Mouse (Mus musculus): ENCODE measurements around the gene Ccer2. TPM values are rescaled to one million over a fixed set of nuclear protein-coding genes. Genes with fewer than 3 reads are reported as not detected.

Ccer2 gene
- polyA plus RNA-seq, 1 experiment from 2014 or later = not detected

DNA sequence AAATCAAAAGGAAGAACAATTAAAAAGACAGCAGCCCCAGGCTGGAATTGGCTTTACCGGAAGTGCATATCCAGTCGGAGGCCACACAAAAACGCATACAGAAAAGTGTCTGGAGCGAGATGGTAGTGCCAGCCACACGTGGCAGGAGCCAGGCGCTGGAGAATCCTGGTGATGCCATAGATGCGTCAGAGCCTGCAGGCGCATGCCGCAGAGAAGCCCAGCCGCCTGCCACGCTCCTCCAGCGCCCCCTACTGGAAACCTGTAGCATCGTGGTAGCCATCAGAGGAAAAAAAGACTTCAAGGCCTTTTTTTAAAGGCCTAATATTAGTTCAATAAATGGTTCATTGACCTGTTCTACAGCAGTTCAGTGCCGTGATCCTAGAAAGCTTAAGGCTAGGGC, 29.4 kb upstream of the Ccer2 start:
- H3K4me1 ChIP-seq = peaks cover 3% of the 10 kb centered on the region; the same call in 1 of the 2 replicates
- peak; percentile 82 for DNase-seq (ENCODE audit: low spot score)
- H3K27me3 ChIP-seq (ENCODE audit: low read depth, poor library complexity, severe bottlenecking) = peaks cover 9% of the 10 kb centered on the region
- peaks cover 13% of the 10 kb centered on the region for H3K9me3 ChIP-seq (replicated peaks)
- H3K4me3 ChIP-seq = no peak overlapping the region
- no peak overlapping the region for H3K27ac ChIP-seq (replicated peaks)
- WGBS = 11% methylated on average over 14 of the region's 14 CpGs
- peaks cover 7% of the 10 kb centered on the region; the same call in 1 of the 2 replicates for H3K36me3 ChIP-seq

DNA sequence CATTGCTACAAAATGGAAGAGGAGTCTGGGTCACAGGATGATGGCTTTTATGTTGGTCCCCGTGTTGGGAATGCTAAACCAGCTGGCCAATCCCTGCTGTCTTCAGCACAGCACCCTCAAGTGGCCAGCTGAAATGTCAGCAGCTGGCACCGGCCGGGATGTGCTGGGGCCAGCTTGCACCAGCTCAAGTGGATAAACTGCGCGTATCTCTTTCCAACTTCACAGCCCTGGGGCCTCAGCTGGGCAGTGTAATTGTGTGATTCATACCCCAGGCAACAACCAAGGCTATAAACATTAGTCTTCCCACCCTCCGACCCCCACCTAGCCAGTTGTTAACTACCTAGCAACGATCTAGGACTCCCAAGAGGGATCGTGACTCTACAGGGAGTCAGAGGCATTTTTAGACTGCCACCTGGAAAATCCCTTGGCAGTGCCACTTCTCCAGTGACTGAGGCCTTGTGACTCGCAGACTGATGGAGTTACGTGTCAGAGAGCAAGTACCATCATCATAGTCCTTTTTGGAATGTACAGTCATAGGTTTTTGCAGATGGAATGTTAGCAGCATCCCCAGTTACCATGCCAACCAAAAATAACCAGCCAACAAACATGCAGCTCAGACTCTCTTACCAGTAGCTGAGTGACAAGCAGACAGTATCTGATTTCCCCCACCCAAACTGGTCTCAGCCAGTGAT, 28.2 kb upstream of the Ccer2 start:
- DNase-seq (ENCODE audit: low spot score) = peak; percentile 24
- Histone ChIP-seq H3K4me3 (no peak overlapping the region), H3K27me3 (ENCODE audit: low read depth, poor library complexity, severe bottlenecking) (peaks cover 20% of the 10 kb centered on the region), H3K36me3 (peaks cover 9% of the 10 kb centered on the region; the same call in 1 of the 2 replicates), H3K27ac (replicated peaks) (no peak overlapping the region), H3K9me3 (replicated peaks) (peaks cover 17% of the 10 kb centered on the region), H3K4me1 (peaks cover 10% of the 10 kb centered on the region)
- 63% methylated on average over 10 of the region's 10 CpGs for WGBS

DNA sequence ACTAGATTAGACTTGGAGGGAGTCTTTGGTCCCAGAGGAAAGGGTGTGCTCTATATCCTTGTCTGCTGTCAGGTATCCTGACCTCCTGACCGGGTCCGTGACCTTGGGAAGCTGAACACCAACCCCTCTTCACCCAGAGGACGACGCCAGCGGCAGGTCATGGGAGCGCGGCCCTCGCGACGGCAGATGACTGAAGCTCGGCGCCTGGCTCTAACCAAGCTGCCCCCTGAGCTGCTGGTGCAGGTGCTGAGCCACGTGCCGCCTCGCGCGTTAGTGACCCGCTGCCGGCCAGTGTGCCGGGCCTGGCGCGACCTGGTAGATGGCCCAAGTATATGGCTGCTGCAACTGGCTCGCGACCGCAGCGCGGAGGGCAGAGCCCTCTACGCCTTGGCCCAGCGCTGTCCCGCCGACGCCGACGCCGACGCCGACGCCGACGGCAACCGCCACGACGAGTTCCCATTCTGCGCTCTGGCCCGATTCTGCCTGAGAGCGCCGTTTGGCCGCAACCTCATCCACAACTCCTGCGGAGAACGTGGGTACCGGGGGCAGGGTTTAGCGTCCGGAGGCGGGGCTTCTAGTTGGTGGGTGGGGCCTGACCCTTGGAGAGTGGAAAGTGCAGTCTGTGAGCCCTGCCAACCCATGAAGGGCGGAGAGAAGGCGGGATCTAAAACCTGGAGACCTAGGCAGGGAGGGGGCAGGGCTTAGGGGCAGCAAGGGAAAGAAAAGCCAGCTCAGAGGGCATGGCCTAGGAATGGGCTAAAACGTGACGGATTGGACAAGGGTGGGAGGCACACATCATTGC, 23.4 kb upstream of the Ccer2 start:
- Histone ChIP-seq H3K27ac (replicated peaks) (peak overlapping the region; percentile 72), H3K27me3 (ENCODE audit: low read depth, poor library complexity, severe bottlenecking) (peaks cover 27% of the 10 kb centered on the region), H3K36me3 (peaks cover 29% of the 10 kb centered on the region), H3K4me1 (peaks cover 19% of the 10 kb centered on the region), H3K4me3 (peak overlapping the region; percentile 59), H3K9me3 (replicated peaks) (peaks cover 13% of the 10 kb centered on the region)
- peak; percentile 83 for DNase-seq (ENCODE audit: low spot score)
- WGBS = 3% methylated on average over 58 of the region's 58 CpGs

DNA sequence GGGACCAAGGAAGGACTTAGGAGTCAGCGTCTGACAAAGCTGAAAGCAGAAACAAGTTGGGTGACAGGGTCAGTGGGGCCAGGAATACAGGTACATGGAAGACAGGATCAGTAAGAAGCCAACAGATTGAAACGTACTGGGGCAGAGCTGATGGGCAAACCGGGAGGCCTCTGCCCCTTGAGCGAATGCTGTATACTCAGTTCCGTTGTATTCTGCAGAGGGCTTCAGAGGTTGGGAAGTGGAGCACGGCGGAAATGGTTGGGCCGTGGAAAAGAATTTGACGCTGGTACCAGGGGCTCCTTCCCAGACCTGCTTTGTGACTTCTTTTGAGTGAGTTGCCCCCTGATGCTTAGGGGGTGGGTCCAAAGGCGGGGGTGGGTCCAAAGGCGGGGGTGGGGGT, 22.8 kb upstream of the Ccer2 start:
- peak overlapping the region; percentile 72 for H3K27ac ChIP-seq (replicated peaks)
- peak overlapping the region; percentile 59 for H3K4me3 ChIP-seq
- WGBS = 3% methylated on average over 11 of the region's 11 CpGs
- H3K36me3 ChIP-seq = peaks cover 36% of the 10 kb centered on the region
- H3K27me3 ChIP-seq (ENCODE audit: low read depth, poor library complexity, severe bottlenecking) = peaks cover 27% of the 10 kb centered on the region
- DNase-seq (ENCODE audit: low spot score) = no peak
- H3K9me3 ChIP-seq (replicated peaks) = peaks cover 13% of the 10 kb centered on the region
- peaks cover 19% of the 10 kb centered on the region for H3K4me1 ChIP-seq

DNA sequence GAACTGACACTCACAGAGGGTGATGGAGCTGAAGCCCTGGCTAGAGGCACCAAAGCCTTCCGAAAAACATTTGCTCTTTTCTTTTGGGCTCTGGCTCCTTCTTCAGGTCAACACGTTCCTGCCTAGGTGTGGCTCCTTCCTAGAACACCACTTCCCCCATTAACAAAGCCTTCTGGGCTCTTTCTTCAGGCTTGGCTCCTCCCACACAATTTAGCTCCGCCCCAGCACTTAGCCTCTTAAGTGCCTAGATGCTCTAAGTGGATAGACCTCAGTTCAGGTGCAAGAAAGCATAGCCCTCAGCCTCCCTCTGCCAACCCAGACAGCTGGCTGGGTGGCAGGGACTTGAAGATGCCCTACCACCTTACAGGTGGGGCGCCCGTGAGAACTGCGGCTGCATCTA, 20.3 kb upstream of the Ccer2 start:
- whole genome bisulfite sequencing = 84% methylated on average over 6 of the region's 6 CpGs
- no peak for DNase-seq (ENCODE audit: low spot score)
- Histone ChIP-seq H3K9me3 (replicated peaks) (peaks cover 13% of the 10 kb centered on the region), H3K36me3 (peaks cover 57% of the 10 kb centered on the region), H3K4me1 (peaks cover 22% of the 10 kb centered on the region), H3K27me3 (ENCODE audit: low read depth, poor library complexity, severe bottlenecking) (peaks cover 27% of the 10 kb centered on the region), H3K27ac (replicated peaks) (no peak overlapping the region), H3K4me3 (no peak overlapping the region)

DNA sequence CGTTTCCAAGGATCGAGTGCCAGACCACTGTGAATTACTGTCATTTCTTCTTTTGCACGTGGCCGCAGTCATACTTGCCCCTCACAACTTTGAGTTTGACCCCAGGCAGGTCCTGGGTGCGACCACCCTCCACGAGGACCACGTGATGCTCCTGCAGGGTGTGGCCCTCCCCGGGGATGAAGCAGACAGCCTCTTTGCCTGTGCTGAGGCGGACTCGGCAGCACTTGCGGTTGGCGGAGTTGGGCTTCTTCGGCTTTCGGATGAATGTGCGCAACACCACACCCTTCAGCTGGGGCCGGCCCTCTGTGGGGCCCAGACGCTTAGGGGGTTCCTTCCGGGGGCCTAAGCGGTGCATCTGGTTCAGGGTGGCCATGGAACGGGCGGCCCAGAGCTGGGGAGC, 16.1 kb upstream of the Ccer2 start:
- peaks cover 55% of the 10 kb centered on the region for H3K36me3 ChIP-seq
- peak overlapping the region; percentile 14; the same call in 1 of the 2 replicates for H3K4me3 ChIP-seq
- no peak for DNase-seq (ENCODE audit: low spot score)
- no peak overlapping the region for H3K27ac ChIP-seq (replicated peaks)
- no peaks in the 10 kb centered on the region for H3K27me3 ChIP-seq (ENCODE audit: low read depth, poor library complexity, severe bottlenecking)
- H3K4me1 ChIP-seq = peaks cover 19% of the 10 kb centered on the region
- WGBS = 95% methylated on average over 21 of the region's 21 CpGs
- H3K9me3 ChIP-seq (replicated peaks) = no peaks in the 10 kb centered on the region

DNA sequence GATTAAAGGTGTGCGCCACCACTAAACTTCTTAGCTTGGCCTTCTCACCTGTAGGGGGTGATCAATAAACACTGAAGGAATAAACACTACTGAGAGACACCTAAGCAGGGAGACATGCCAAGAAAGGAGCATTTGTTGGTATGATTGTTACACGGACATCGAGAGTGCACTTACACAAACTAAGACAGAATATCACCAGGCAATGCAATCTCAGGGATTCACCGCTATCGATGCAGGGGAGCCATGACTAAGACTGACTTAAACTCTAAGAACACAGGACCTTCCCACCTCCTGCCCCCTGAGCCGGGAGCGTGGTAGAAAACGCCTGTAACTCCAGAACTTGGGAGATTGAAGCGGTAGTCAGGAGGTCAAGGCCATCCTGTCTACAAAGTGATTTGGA, 15.0 kb upstream of the Ccer2 start:
- H3K9me3 ChIP-seq (replicated peaks) = no peaks in the 10 kb centered on the region
- peak overlapping the region; percentile 81 for H3K4me3 ChIP-seq
- peak overlapping the region; percentile 93 for H3K27ac ChIP-seq (replicated peaks)
- 46% methylated on average over 9 of the region's 9 CpGs for WGBS
- no peak for DNase-seq (ENCODE audit: low spot score)
- peaks cover 62% of the 10 kb centered on the region for H3K36me3 ChIP-seq
- no peaks in the 10 kb centered on the region for H3K27me3 ChIP-seq (ENCODE audit: low read depth, poor library complexity, severe bottlenecking)
- peaks cover 19% of the 10 kb centered on the region for H3K4me1 ChIP-seq

DNA sequence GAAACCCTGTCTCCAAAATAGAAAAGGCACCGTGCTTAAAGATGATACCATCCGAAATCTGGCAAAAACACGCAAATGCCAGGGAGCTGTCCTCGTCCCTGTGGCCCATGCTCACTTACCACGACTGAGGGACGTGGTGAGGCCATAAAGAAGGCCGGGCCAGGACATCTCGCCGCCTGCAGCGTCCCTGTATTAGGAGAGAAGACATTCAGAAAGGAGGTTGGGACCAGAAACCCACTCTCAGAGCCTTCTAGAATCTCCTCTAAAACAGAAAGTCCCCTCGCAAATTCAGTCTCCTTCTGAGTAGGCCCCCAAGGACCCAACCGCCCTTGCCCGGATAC, 14.6 kb upstream of the Ccer2 start:
- Histone ChIP-seq H3K27ac (replicated peaks) (peak overlapping the region; percentile 93), H3K36me3 (peaks cover 62% of the 10 kb centered on the region), H3K9me3 (replicated peaks) (no peaks in the 10 kb centered on the region), H3K4me1 (peaks cover 19% of the 10 kb centered on the region), H3K27me3 (ENCODE audit: low read depth, poor library complexity, severe bottlenecking) (no peaks in the 10 kb centered on the region), H3K4me3 (peak overlapping the region; percentile 81)
- DNase-seq (ENCODE audit: low spot score) = no peak
- whole genome bisulfite sequencing = 2% methylated on average over 13 of the region's 13 CpGs

DNA sequence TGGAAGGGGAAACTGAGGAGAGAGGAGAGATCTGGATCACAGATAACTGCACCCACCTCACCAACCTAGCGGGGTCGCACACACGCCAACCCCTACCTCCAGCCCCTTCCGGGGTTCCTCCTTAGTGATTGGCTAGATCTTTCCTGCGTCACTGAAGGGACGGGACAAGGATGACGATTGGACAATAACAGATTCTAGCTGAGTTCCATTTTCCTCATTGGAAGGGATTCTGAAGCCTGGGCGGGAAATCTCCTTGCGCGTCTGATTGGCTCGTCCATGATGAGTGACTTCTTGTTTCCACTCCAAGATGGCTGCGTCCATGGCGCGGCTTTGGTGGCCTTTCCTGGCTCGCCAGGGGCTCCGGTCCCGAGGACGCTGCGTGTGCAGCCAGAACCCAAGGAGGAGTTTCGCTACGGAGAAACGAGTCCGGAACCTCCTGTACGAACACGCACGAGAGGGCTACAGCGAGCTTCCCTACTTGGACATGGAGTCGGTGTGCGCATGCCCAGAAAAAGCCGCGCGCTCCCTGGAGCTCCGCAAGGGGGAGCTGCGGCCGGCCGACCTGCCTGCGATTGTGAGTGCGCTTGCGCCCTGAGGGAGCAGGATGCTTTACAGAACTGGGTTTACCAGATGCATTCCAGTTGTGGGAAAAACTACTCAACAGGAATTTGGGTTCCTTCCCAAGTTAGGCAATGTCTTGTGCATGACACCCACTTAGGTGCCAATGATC, 14.1 kb upstream of the Ccer2 start, which contains the start of the genes Mrps12 and Sars2:
Gene Mrps12, minus strand, starts transcription at position 112 of the 730 bp plus-strand sequence.
Gene Sars2, plus strand, starts transcription at position 284 of the 730 bp plus-strand sequence.
- WGBS = under 1% methylated on average over 39 of the region's 39 CpGs
- peaks cover 19% of the 10 kb centered on the region for H3K4me1 ChIP-seq
- no peaks in the 10 kb centered on the region for H3K27me3 ChIP-seq (ENCODE audit: low read depth, poor library complexity, severe bottlenecking)
- peak within 1 kb of the TSS; percentile 81 for H3K4me3 ChIP-seq
- DNase-seq (ENCODE audit: low spot score) = peak; percentile 96
- peaks cover 62% of the 10 kb centered on the region for H3K36me3 ChIP-seq
- no peaks in the 10 kb centered on the region for H3K9me3 ChIP-seq (replicated peaks)
- H3K27ac ChIP-seq (replicated peaks) = peak within 1 kb of the TSS; percentile 93

DNA sequence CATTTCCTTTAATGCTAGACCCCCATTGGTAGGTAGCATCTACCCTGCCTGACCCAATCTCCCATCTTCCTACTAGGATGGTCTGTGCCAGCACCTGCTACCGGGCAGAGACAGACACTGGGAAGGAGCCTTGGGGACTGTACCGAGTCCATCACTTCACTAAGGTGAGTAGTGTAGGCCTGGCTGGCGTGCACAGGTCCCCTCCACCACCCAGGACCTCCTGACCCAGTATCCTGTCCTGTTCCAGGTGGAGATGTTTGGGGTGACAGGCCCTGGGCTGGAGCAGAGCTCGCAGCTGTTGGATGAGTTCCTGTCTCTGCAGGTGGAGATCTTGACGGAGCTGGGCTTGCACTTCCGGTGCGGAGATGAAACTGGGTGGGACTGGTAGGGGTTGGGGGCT, 6.0 kb upstream of the Ccer2 start:
- Histone ChIP-seq H3K27me3 (ENCODE audit: low read depth, poor library complexity, severe bottlenecking) (no peaks in the 10 kb centered on the region), H3K36me3 (peaks cover 85% of the 10 kb centered on the region), H3K4me3 (no peak overlapping the region), H3K4me1 (no peaks in the 10 kb centered on the region), H3K9me3 (replicated peaks) (no peaks in the 10 kb centered on the region), H3K27ac (replicated peaks) (no peak overlapping the region)
- 93% methylated on average over 7 of the region's 7 CpGs for WGBS
- DNase-seq (ENCODE audit: low spot score) = no peak

DNA sequence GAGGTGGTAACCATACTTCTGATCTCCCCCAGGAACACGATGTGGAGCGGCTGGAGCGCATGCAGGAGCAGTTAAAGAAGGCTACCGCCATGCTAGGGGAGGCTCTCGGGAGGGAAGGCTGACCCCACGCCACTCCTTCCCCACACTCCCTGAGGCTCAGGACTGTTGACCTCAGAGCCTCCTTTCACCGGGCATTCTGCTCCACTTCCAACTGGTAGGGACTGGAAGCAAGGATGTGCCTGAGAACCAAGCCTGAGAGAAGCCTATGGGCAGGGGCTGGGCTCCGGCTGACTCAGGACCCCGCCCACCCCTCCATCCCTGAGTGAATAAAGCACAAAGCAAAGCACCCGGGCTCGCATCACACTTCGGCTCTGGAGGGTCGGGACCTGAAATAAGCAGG, 2.6 kb downstream of the Ccer2 start:
- H3K4me3 ChIP-seq = no peak overlapping the region
- DNase-seq (ENCODE audit: low spot score) = no peak
- no peak overlapping the region for H3K27ac ChIP-seq (replicated peaks)
- peaks cover 11% of the 10 kb centered on the region for H3K4me1 ChIP-seq
- peaks cover 25% of the 10 kb centered on the region for H3K27me3 ChIP-seq (ENCODE audit: low read depth, poor library complexity, severe bottlenecking)
- H3K9me3 ChIP-seq (replicated peaks) = no peaks in the 10 kb centered on the region
- 82% methylated on average over 13 of the region's 13 CpGs for WGBS
- peaks cover 57% of the 10 kb centered on the region for H3K36me3 ChIP-seq

DNA sequence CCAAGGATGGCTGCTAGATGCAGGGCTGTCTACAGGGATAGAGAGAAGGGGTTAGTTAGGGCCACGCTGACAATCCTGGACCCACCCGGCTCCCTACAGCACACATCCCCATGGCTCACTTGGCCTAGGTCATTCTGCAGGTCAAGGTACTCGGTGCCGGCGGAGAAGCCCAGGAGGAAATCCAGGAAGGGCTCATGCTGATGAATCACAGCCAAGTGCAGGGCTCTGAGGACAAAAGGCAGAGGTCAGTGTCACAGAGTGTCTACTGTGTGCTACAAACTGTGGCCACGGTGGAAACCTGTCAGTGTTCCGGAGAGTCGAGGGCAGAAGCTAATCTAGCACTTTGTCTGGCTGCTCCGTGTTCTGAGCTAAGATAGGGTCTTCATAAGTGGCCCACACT, 5.9 kb downstream of the Ccer2 start:
- WGBS = 95% methylated on average over 9 of the region's 9 CpGs
- H3K4me1 ChIP-seq = peaks cover 15% of the 10 kb centered on the region
- DNase-seq (ENCODE audit: low spot score) = no peak
- H3K4me3 ChIP-seq = no peak overlapping the region
- peaks cover 48% of the 10 kb centered on the region for H3K36me3 ChIP-seq
- H3K27me3 ChIP-seq (ENCODE audit: low read depth, poor library complexity, severe bottlenecking) = peaks cover 6% of the 10 kb centered on the region
- H3K9me3 ChIP-seq (replicated peaks) = no peaks in the 10 kb centered on the region
- H3K27ac ChIP-seq (replicated peaks) = no peak overlapping the region

Data from midbrain, embryonic 10.5 days (tissue).